Mouse (Mus musculus): ENCODE results near the gene Ctr9. TPM values are rescaled to one million over a fixed set of nuclear protein-coding genes. Genes with fewer than 3 reads are reported as not detected.
A peak's percentile ranks its signal among the peaks of the same experiment; 100 is the strongest.

The Ctr9 gene
- polyA plus RNA-seq, 1 experiment from 2014 or later = 22.9 TPM

DNA sequence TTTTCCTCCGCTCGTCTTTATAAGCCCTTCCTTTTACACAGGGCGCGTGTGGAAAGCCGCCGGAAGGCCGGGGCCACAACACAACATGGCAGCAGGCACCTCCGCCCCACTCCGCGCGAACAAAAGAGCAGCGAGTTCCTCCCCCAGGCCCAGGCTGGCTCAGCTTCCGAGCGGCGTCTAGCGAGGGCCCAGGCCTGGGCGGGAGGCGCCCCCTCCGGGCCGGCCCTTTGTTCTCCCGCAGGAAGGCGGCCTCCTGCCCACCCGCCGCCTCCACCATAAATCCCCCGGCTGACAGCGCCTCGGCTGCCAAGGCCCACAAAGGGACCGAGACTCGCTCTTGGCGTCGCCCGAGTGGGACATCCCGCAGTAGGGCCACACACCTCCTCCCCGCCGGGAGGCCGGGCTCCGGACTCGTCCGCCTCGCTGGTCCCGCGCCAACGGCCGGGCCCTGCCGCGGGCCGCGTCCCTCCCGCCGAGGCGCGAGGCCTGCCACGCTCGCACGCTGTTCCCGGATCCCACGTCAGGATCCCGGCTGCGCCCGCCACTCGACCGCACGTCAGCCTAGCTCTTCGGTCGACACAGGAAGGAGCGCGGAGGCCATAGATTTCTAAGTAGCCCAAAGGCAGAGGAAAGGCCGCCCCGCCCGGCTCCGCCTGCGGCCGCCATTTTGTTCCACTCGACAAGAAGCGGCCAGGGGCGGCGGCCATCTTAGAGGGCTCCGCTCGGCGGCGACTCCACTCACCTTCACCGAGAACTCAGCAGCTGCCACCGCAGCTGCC lies 53.5 kb downstream of the Ctr9 start:
- Histone ChIP-seq H3K36me3 (ENCODE audit: control insufficient read depth, insufficient read depth) (peaks cover 40% of the 10 kb centered on the region), H3K27me3 (ENCODE audit: control insufficient read depth, insufficient read depth, low read depth, low read length) (no peaks in the 10 kb centered on the region)
- ATAC-seq (ENCODE audit: low read depth) = peak; percentile 62

GRCm38 (mm10) chr7:111082822-111083732 lies 54.3 kb downstream of the Ctr9 start, which contains the start of gene Eif4g2:
Gene Eif4g2 (minus strand): TSS chr7:111083030.
- H3K36me3 ChIP-seq (ENCODE audit: control insufficient read depth, insufficient read depth) = peaks cover 32% of the 10 kb centered on the region
- ATAC-seq (ENCODE audit: low read depth) = peak; percentile 95
- peak within 1 kb of the TSS; percentile 89 for H3K4me2 ChIP-seq (ENCODE audit: low read depth, low read length)
- no peaks in the 10 kb centered on the region for H3K9me3 ChIP-seq (replicated peaks; ENCODE audit: control insufficient read depth, low read length)
- H3K27ac ChIP-seq (ENCODE audit: low read length) = peak within 1 kb of the TSS; percentile 99
- H3K4me3 ChIP-seq (ENCODE audit: low read depth, low read length) = peak within 1 kb of the TSS; percentile 100
- H3K27me3 ChIP-seq (ENCODE audit: control insufficient read depth, insufficient read depth, low read depth, low read length) = no peaks in the 10 kb centered on the region
- H3K4me1 ChIP-seq (ENCODE audit: control insufficient read depth, low read depth, low read length) = peaks cover 29% of the 10 kb centered on the region
- WGBS (ENCODE audit: insufficient replicate concordance) = under 1% methylated on average over 70 of the region's 70 CpGs
- peak within 1 kb of the TSS; percentile 100 for H3K9ac ChIP-seq (ENCODE audit: low read depth, low read length)

More for the DNA sequence above, 53.5 kb downstream of the Ctr9 start:
- H3K9ac ChIP-seq (ENCODE audit: low read depth, low read length) = peak overlapping the region; percentile 100
- peak overlapping the region; percentile 100 for H3K4me3 ChIP-seq (ENCODE audit: low read depth, low read length)
- H3K4me1 ChIP-seq (ENCODE audit: control insufficient read depth, low read depth, low read length) = peaks cover 29% of the 10 kb centered on the region
- under 1% methylated on average over 82 of the region's 83 CpGs for WGBS (ENCODE audit: insufficient replicate concordance)
- peak overlapping the region; percentile 89 for H3K4me2 ChIP-seq (ENCODE audit: low read depth, low read length)
- peak overlapping the region; percentile 98 for H3K27ac ChIP-seq (ENCODE audit: low read length)
- H3K9me3 ChIP-seq (replicated peaks; ENCODE audit: control insufficient read depth, low read length) = no peaks in the 10 kb centered on the region

- Histone ChIP-seq H3K9me3 (replicated peaks; ENCODE audit: control insufficient read depth, low read length) (no peaks in the 10 kb centered on the region), H3K27me3 (ENCODE audit: control insufficient read depth, insufficient read depth, low read depth, low read length) (no peaks in the 10 kb centered on the region), H3K4me2 (ENCODE audit: low read depth, low read length) (peak overlapping the region; percentile 74), H3K4me1 (ENCODE audit: control insufficient read depth, low read depth, low read length) (peaks cover 29% of the 10 kb centered on the region), H3K36me3 (ENCODE audit: control insufficient read depth, insufficient read depth) (peaks cover 27% of the 10 kb centered on the region), H3K9ac (ENCODE audit: low read depth, low read length) (peak overlapping the region; percentile 87), H3K27ac (ENCODE audit: low read length) (peak overlapping the region; percentile 99), H3K4me3 (ENCODE audit: low read depth, low read length) (peak overlapping the region; percentile 100)
- no peak for ATAC-seq (ENCODE audit: low read depth)
- WGBS (ENCODE audit: insufficient replicate concordance) = 8% methylated on average over 4 of the region's 4 CpGs
Measured at GRCm38 (mm10) chr7:111083733-111084120, 55.0 kb downstream of the Ctr9 start.

- Histone ChIP-seq H3K9ac (ENCODE audit: low read depth, low read length) (no peak overlapping the region), H3K4me2 (ENCODE audit: low read depth, low read length) (peak overlapping the region; percentile 42; the same call in 1 of the 2 replicates), H3K9me3 (replicated peaks; ENCODE audit: control insufficient read depth, low read length) (no peaks in the 10 kb centered on the region), H3K4me1 (ENCODE audit: control insufficient read depth, low read depth, low read length) (peaks cover 29% of the 10 kb centered on the region), H3K27ac (ENCODE audit: low read length) (peak overlapping the region; percentile 45), H3K27me3 (ENCODE audit: control insufficient read depth, insufficient read depth, low read depth, low read length) (no peaks in the 10 kb centered on the region), H3K36me3 (ENCODE audit: control insufficient read depth, insufficient read depth) (peaks cover 19% of the 10 kb centered on the region), H3K4me3 (ENCODE audit: low read depth, low read length) (no peak overlapping the region)
- no peak for ATAC-seq (ENCODE audit: low read depth)
- 44% methylated on average over 2 of the region's 2 CpGs for WGBS (ENCODE audit: insufficient replicate concordance)
Measured at GRCm38 (mm10) chr7:111084443-111084842, 55.7 kb downstream of the Ctr9 start.

DNA sequence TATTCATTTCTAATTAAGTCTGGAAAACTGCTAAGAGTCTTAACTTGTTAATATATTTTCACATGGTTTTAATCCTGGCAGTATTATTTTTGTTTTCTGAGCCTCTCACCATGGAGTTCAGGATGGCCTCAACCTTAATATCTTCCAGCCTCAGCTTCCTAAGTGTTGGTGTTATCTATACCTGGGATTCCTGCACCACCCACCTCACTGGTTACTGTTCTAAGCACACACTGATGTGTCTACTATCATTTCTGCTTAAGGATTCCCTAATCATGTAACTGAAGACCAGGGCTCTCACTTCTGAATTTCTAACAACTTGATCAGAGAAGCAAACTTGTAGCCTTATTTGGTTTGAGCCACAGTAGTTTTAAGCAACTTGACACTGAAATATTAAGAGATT lies 56.4 kb downstream of the Ctr9 start:
- peaks cover 12% of the 10 kb centered on the region for H3K36me3 ChIP-seq (ENCODE audit: control insufficient read depth, insufficient read depth)
- no peaks in the 10 kb centered on the region for H3K9me3 ChIP-seq (replicated peaks; ENCODE audit: control insufficient read depth, low read length)
- peaks cover 24% of the 10 kb centered on the region for H3K4me1 ChIP-seq (ENCODE audit: control insufficient read depth, low read depth, low read length)
- no peak overlapping the region for H3K9ac ChIP-seq (ENCODE audit: low read depth, low read length)
- H3K4me2 ChIP-seq (ENCODE audit: low read depth, low read length) = peak overlapping the region; percentile 40; the same call in 1 of the 2 replicates
- H3K4me3 ChIP-seq (ENCODE audit: low read depth, low read length) = no peak overlapping the region
- H3K27ac ChIP-seq (ENCODE audit: low read length) = peak overlapping the region; percentile 64
- peak; percentile 9; the same call in 1 of the 2 replicates for ATAC-seq (ENCODE audit: low read depth)
- no peaks in the 10 kb centered on the region for H3K27me3 ChIP-seq (ENCODE audit: control insufficient read depth, insufficient read depth, low read depth, low read length)

GRCm38 (mm10) chr7:111095169-111095568 lies 66.4 kb downstream of the Ctr9 start:
- no peak overlapping the region for H3K27ac ChIP-seq (ENCODE audit: low read length)
- no peak overlapping the region for H3K4me2 ChIP-seq (ENCODE audit: low read depth, low read length)
- H3K4me1 ChIP-seq (ENCODE audit: control insufficient read depth, low read depth, low read length) = no peaks in the 10 kb centered on the region
- no peaks in the 10 kb centered on the region for H3K9me3 ChIP-seq (replicated peaks; ENCODE audit: control insufficient read depth, low read length)
- no peak overlapping the region for H3K9ac ChIP-seq (ENCODE audit: low read depth, low read length)
- H3K4me3 ChIP-seq (ENCODE audit: low read depth, low read length) = no peak overlapping the region
- 58% methylated on average over 2 of the region's 2 CpGs for WGBS (ENCODE audit: insufficient replicate concordance)
- ATAC-seq (ENCODE audit: low read depth) = no peak
- H3K36me3 ChIP-seq (ENCODE audit: control insufficient read depth, insufficient read depth) = no peaks in the 10 kb centered on the region
- H3K27me3 ChIP-seq (ENCODE audit: control insufficient read depth, insufficient read depth, low read depth, low read length) = no peaks in the 10 kb centered on the region

DNA sequence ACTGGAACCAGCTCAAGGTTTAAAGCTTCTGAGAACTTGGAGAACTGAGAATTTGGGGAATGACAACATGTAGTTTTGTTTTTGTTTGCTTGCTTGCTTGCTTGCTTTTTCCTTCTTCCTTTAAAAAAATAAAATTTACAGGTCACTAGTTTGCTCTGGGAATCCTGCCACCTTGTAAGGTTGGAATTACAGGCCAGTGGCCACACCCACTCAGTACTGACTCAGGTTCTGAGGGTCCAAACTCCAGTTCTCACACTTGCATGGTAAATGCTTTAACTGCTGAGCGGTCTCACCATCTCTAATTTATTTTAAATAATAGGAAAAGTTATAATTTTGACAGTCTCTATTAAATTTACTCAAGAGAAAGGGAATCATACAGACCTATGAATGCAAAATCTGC lies 69.4 kb downstream of the Ctr9 start:
- Histone ChIP-seq H3K27me3 (ENCODE audit: control insufficient read depth, insufficient read depth, low read depth, low read length) (no peaks in the 10 kb centered on the region), H3K9me3 (replicated peaks; ENCODE audit: control insufficient read depth, low read length) (no peaks in the 10 kb centered on the region), H3K36me3 (ENCODE audit: control insufficient read depth, insufficient read depth) (no peaks in the 10 kb centered on the region), H3K4me3 (ENCODE audit: low read depth, low read length) (no peak overlapping the region), H3K9ac (ENCODE audit: low read depth, low read length) (no peak overlapping the region), H3K27ac (ENCODE audit: low read length) (no peak overlapping the region), H3K4me2 (ENCODE audit: low read depth, low read length) (no peak overlapping the region), H3K4me1 (ENCODE audit: control insufficient read depth, low read depth, low read length) (no peaks in the 10 kb centered on the region)
- 73% methylated on average over 1 of the region's 1 CpGs for WGBS (ENCODE audit: insufficient replicate concordance)
- ATAC-seq (ENCODE audit: low read depth) = no peak
